Mouse (Mus musculus): Measurements from ENCODE around the gene Grb10. TPM values are rescaled to one million over a fixed set of nuclear protein-coding genes. Genes with fewer than 3 reads are reported as not detected.
A peak's percentile ranks its signal among the peaks of the same experiment; 100 is the strongest.

Grb10 gene
- 52.8 TPM for polyA plus RNA-seq (2021)

DNA sequence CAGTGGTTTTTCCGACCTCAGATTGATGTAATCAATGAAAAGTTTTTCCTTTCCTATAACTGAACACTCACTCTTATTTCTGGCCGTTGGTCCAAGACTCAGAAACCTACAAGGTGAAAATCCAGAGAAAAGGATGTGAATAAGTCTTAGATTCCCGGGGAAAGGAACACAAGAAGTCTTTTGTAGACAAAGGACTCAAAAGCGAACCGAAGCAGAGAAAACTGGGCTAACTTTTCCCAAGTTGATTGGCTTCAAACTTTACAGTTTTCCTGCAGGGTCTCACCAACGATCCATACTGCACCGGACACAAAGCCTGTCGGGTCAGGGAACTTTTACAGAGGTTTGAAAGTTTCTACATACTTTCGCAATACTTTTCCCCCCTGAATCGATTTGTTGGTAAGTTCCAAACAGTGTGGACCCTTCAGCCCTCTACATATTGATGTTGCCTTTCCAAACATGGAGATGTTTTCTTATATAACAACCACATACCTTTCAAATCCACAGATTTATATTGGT is at the start of gene Grb10:
Grb10 (minus strand) TSS at position 214 of the 516 bp plus-strand sequence.
- ChIA-PET POLR2A (no interaction called here), CTCF (no interaction called here)
- ATAC-seq: no peak
- in situ Hi-C loops (cut with MboI; ENCODE audit: low pct_unique_long_range_greater_than_20kb): no loop called here
- no peak for TF ChIP-seq CTCF (IDR thresholded peaks at IDR 0.05)
- H3K27me3 ChIP-seq: peaks cover 3% of the 10 kb centered on the region
- DNase-seq (ENCODE audit: low read depth, low spot score): no peak

DNA sequence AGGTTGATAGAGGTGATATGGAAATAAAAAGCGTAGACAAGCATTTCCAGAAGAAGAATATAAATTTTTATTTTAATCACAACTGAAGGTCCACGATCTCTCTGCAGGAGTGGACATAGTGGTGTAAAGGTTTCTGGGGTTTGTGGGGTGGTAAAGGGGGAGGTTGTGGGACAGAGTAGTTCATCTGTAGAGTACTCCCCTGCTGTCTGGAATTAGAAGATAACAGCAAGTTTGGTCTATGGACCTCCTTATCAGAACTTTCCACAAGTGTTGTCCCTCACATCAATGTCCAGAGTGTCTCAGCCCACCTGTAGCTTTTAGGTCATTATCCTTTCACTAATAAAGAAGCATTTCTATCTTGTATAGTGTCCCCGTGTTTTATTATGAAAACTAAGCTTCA is 43.2 kb upstream of the Grb10 start:
- no peak for ATAC-seq
- no peaks in the 10 kb centered on the region for H3K27me3 ChIP-seq
- ChIA-PET POLR2A (no interaction called here), CTCF (interaction anchor here (1.7 kb wide), 1 partner anchor 9 kb away, joined by 4 read pairs; no protein-coding TSS in a partner anchor)
- DNase-seq (ENCODE audit: low read depth, low spot score): no peak
- TF ChIP-seq CTCF (IDR thresholded peaks at IDR 0.05): no peak
- in situ Hi-C loops (cut with MboI; ENCODE audit: low pct_unique_long_range_greater_than_20kb): no loop called here

DNA sequence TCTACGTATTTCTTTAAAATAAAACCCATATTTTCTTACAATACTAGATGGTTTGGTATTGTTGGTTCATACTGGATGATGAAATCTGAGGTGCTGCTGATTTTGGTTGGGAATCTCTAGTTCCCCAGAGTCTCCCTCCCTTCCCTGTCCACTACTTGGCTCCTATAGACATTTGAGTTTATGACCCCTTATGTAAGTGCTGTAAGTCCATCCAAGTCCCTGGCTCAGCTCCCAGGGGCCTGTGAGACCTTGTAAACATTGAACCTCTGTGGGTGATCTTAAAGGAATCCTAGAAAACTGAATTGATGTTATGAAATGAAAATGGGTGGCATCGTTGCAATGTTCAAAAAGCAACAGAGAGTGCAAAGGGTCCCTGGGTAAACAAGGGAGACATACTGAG is 40.7 kb upstream of the Grb10 start:
- H3K27me3 ChIP-seq: no peaks in the 10 kb centered on the region
- POLR2A ChIA-PET: no interaction called here
- DNase-seq (ENCODE audit: low read depth, low spot score) (no peak), ATAC-seq (no peak)
- no peak for TF ChIP-seq CTCF (IDR thresholded peaks at IDR 0.05)
- CTCF ChIA-PET: no interaction called here
- in situ Hi-C loops (cut with MboI; ENCODE audit: low pct_unique_long_range_greater_than_20kb): loop anchor here (5.0 to 10.0 kb wide), 2 partner anchors 153 to 456 kb away; no protein-coding TSS in a partner anchor

DNA sequence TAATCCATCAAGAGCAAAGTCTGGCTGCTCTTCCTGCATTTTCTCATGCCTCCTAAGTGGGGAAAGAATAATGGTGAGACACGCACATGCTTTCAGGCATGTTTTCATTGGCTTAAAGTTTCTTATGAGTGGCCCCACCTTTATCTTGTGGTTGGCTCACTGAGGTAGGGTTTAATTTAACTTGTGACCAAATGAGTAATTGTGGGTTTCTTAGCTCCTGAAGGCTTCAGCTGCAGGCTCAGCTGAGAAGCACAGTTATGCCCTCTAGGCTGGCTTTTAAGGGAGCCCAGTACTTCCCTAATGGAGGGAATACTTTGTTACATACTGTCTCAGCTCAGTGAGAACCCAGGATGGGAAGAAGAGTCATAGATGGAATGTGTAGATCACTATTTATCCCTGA is 37.0 kb upstream of the Grb10 start:
- ATAC-seq: peak; percentile 63
- in situ Hi-C loops (cut with MboI; ENCODE audit: low pct_unique_long_range_greater_than_20kb): loop anchor here (5.0 to 10.0 kb wide), 2 partner anchors 157 to 459 kb away; no protein-coding TSS in a partner anchor
- ChIA-PET CTCF (interaction anchor here (1.3 to 1.5 kb wide), 2 partner anchors 50 to 484 kb away, joined by 4 read pairs; no protein-coding TSS in a partner anchor), POLR2A (no interaction called here)
- TF ChIP-seq CTCF (IDR thresholded peaks at IDR 0.05): peak; percentile 24
- H3K27me3 ChIP-seq: no peaks in the 10 kb centered on the region
- DNase-seq (ENCODE audit: low read depth, low spot score): peak; percentile 75

DNA sequence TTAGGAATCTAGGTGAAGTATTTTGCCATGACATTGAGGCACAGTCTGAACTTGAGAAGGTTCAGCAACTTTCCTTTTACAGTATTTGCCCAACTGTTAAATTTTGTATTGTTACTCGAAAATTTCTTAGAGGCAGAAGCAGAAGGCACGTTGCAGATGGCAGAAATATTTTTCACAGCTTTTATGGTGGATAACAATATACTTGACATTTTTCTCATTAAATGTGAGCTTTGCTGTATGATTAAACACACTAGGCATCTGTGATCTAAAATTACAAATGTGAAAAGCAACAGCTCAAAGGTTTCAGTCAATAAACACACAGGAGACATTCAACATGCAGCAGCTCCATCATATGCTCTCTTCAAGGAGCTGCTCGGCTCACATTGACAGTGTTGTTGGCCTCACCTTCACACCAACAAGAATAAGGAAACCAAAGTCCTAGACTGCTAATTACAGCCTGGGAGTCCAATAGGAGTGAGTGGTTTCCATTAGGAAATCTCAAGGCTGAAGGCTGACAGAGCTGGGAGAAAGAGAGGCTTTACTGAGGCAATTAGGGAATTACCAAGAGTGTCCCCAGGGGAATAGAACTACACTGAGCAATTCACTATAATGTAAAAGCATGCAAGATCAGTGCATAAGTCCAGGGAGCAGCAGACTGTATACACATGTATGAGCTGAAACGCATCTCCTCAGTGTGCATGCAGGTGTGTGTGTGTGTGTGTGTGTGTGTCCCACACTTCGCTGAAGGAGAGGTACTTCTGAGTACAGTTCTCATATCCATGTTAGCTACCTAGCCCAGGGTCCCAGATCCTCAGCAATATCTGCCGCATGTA is 35.1 kb upstream of the Grb10 start:
- in situ Hi-C loops (cut with MboI; ENCODE audit: low pct_unique_long_range_greater_than_20kb): loop anchor here (10.0 kb wide), 1 partner anchor 461 kb away; no protein-coding TSS in a partner anchor
- no peak for DNase-seq (ENCODE audit: low read depth, low spot score)
- peak; percentile 46 for ATAC-seq

DNA sequence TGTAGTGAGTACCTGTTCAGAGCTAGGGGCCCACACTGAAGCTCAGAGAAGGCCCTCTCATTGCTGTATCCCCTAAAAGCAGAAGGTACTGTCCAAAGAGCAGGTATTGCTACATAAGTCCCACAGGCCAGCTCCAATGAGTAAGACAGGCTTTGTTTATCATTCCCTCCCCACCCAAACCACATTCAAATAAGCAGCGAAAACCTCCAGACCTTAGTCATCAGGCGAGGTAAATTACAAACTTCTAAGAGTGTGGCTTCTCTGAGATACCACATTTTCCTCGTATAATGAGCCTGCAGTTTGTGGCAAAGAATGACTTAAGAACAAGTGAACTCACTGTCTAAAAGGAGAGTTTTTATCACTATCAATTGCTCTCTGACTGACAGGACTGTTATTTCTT is 33.8 kb upstream of the Grb10 start:
- POLR2A ChIA-PET: no interaction called here
- in situ Hi-C loops (cut with MboI; ENCODE audit: low pct_unique_long_range_greater_than_20kb): loop anchor here (10.0 kb wide), 1 partner anchor 462 kb away; no protein-coding TSS in a partner anchor
- DNase-seq (ENCODE audit: low read depth, low spot score) (peak; percentile 66), ATAC-seq (peak; percentile 64)
- no peaks in the 10 kb centered on the region for H3K27me3 ChIP-seq
- TF ChIP-seq CTCF (IDR thresholded peaks at IDR 0.05): no peak
- CTCF ChIA-PET: interaction anchor here (1.3 to 1.5 kb wide), 3 partner anchors 12 to 252 kb away, joined by 3 to 5 read pairs (median 3); no protein-coding TSS in a partner anchor

More for the DNA sequence above, 35.1 kb upstream of the Grb10 start:
- TF ChIP-seq CTCF (IDR thresholded peaks at IDR 0.05): no peak
- ChIA-PET CTCF (interaction anchor here (0.8 to 1.5 kb wide), 3 partner anchors 9 to 254 kb away, joined by 3 read pairs; no protein-coding TSS in a partner anchor), POLR2A (no interaction called here)
- H3K27me3 ChIP-seq: no peaks in the 10 kb centered on the region

DNA sequence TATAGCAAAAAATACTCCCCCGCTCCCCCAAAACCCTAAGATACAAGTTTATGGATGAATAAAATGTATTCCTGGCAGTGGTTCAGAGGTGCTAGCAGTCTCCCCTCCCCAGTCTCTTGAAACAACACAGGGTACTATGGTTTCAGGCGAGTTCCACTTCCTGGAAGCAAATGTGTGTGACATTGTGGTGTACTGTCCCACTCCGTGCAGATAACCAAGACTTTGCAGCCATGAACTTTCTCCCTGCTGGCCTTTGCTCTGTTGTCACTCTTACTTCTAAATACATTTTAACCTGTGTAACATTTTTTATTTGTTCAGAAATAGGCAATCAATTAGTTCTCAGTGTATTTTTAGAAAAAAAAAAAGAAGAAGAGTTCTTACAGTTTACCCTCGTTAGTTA is 20.5 kb upstream of the Grb10 start:
- ATAC-seq (no peak), DNase-seq (ENCODE audit: low read depth, low spot score) (no peak)
- in situ Hi-C loops (cut with MboI; ENCODE audit: low pct_unique_long_range_greater_than_20kb): no loop called here
- CTCF ChIA-PET: interaction anchor here (2.0 kb wide), 1 partner anchor 13 kb away, joined by 5 read pairs; no protein-coding TSS in a partner anchor
- no peaks in the 10 kb centered on the region for H3K27me3 ChIP-seq
- no peak for TF ChIP-seq CTCF (IDR thresholded peaks at IDR 0.05)
- POLR2A ChIA-PET: no interaction called here

DNA sequence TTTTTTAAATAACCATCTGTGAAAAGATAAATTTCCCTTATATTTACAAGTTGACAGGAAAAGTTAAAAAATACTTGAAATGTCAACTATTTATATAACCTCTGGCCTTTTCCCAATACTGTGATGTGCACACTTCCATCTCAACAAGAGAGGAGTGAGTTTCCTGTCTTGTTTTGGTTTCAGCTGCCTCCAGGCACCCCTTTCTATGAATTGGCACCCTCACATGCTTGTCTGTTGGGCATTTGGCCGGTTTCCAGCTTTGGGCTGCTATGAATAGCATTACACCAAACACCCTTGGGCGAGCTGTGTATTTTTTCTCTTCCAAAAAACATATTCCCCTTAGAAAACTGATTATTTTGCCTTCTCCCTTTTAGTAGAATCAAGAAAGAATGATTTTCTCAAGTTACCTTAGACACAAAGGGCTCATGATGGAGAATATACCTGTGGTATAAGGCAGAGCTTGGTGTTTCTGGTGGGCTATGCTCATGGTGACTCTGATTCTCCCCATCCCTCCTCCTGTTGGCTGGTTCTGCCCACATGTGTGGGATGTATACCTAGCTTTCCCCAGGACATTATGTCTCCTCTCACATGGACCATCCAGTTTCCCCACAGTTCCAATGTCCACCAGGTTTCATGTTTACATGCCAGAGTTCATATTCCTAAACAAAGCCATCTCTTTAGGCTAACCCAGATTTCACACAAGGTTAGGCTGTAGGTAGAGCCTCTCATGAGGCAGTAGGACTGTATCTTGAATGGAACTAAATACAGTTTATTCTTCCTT is 10.3 kb upstream of the Grb10 start:
- ATAC-seq (no peak), DNase-seq (ENCODE audit: low read depth, low spot score) (no peak)
- POLR2A ChIA-PET: no interaction called here
- in situ Hi-C loops (cut with MboI; ENCODE audit: low pct_unique_long_range_greater_than_20kb): no loop called here
- H3K27me3 ChIP-seq: no peaks in the 10 kb centered on the region
- CTCF ChIA-PET: interaction anchor here (0.6 kb wide), 1 partner anchor 16 kb away, joined by 3 read pairs; no protein-coding TSS in a partner anchor
- TF ChIP-seq CTCF (IDR thresholded peaks at IDR 0.05): no peak

DNA sequence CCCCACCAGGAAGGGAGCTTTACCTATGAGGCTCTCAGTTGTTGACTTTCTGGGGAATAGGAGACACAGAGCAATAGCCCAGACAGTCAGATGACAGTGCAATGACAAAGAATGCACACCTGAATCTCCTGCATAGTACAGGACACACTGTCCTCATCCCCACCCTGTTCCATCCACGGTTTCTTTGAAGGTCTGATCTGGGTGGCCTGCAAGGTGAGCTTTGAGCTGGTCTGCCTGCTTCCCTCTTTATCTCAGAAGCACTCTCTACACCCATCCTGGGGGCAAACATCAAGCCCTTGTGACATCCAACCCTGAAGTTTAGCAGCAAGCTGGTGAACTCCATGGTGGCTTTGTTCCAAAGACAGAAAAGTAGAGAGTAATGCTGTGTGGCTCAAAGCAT is 9.7 kb upstream of the Grb10 start:
- no peak for TF ChIP-seq CTCF (IDR thresholded peaks at IDR 0.05)
- H3K27me3 ChIP-seq: no peaks in the 10 kb centered on the region
- DNase-seq (ENCODE audit: low read depth, low spot score) (no peak), ATAC-seq (no peak)
- POLR2A ChIA-PET: no interaction called here
- CTCF ChIA-PET: no interaction called here
- in situ Hi-C loops (cut with MboI; ENCODE audit: low pct_unique_long_range_greater_than_20kb): no loop called here

DNA sequence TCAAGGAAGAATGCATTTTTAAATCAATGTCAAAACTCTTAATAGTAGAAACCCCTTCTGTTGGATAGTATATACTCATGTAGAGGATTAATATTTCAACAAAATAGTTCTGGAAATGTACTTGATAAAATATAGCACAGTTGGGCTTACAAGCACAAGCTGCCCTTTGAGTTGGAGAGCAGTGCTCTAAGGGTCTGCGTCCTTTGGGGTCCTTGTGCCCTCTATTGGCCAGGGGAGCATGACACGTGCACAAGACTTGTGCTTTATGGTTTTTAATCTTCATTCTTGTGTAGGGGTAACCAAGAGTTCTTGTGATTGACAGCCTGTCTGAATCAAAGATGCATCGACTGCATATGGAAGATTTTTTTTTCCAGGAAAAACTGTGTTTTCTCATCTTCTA is 5.8 kb upstream of the Grb10 start:
- no peak for DNase-seq (ENCODE audit: low read depth, low spot score)
- ChIA-PET CTCF (no interaction called here), POLR2A (no interaction called here)
- H3K27me3 ChIP-seq: no peaks in the 10 kb centered on the region
- in situ Hi-C loops (cut with MboI; ENCODE audit: low pct_unique_long_range_greater_than_20kb): no loop called here
- no peak for TF ChIP-seq CTCF (IDR thresholded peaks at IDR 0.05)
- no peak for ATAC-seq

Data from Patski (cell line).